Mouse (Mus musculus) limb, embryonic 14.5 days (tissue): ENCODE results near the gene Hnrnpa3. TPM values are rescaled to one million over a fixed set of nuclear protein-coding genes. Genes with fewer than 3 reads are reported as not detected.
A peak's percentile ranks its signal among the peaks of the same experiment; 100 is the strongest.

Source experiments
- ATAC-seq: fragments of 200-750 bp; cut with Nextera tagmentation; 2 replicates; pipeline ENCODE4 v1.8.0; 2017; ENCODE audit warnings: low read depth, moderate number of reproducible peaks, moderate TSS enrichment; ENCODE audit not compliant: low FRiP score
- DNase-seq: peaks from one replicate; pipeline ENCODE4 v3.0.0-alpha.2; 2015; ENCODE audit warnings: low spot score
- H3K27ac ChIP-seq: fragments of 300-500 bp; sonication (generic); replicated peaks from 2 replicates; pipeline ENCODE4 v1.5.1; 2014; ENCODE audit warnings: low read depth, mild to moderate bottlenecking, low read length, moderate library complexity, mixed read lengths
- H3K27me3 ChIP-seq: fragments of 300-500 bp; sonication (generic); 2 replicates; pipeline ENCODE4 v1.6.1; 2014; ENCODE audit warnings: low read length, mixed read lengths; ENCODE audit not compliant: control insufficient read depth, insufficient read depth
- H3K36me3 ChIP-seq: fragments of 300-500 bp; sonication (generic); 2 replicates; pipeline ENCODE4 v1.6.1; 2014; ENCODE audit warnings: mild to moderate bottlenecking, low read length, moderate library complexity, mixed read lengths; ENCODE audit not compliant: control insufficient read depth, insufficient read depth
- H3K4me1 ChIP-seq: fragments of 300-500 bp; sonication (generic); 2 replicates; pipeline ENCODE4 v1.6.1; 2014; ENCODE audit warnings: antibody characterized with exemption, low read length, mixed read lengths; ENCODE audit not compliant: control insufficient read depth, insufficient read depth
- H3K4me2 ChIP-seq: fragments of 300-500 bp; sonication (generic); replicated peaks from 2 replicates; pipeline ENCODE4 v1.6.1; 2014; ENCODE audit warnings: low read depth, mild to moderate bottlenecking, low read length, moderate library complexity; ENCODE audit not compliant: severe bottlenecking
- H3K4me3 ChIP-seq: fragments of 300-500 bp; sonication (generic); replicated peaks from 2 replicates; pipeline ENCODE4 v1.5.1; 2014; ENCODE audit warnings: low read length
- H3K9ac ChIP-seq: fragments of 300-500 bp; sonication (generic); 2 replicates; pipeline ENCODE4 v1.6.1; 2014; ENCODE audit warnings: mild to moderate bottlenecking, low read depth, low read length, moderate library complexity; ENCODE audit not compliant: severe bottlenecking
- H3K9me3 ChIP-seq: fragments of 300-500 bp; sonication (generic); 2 replicates; pipeline ENCODE4 v1.6.1; 2016; ENCODE audit warnings: low read length; ENCODE audit not compliant: control insufficient read depth
- POLR2A ChIP-seq: fragments of 200-500 bp; IDR thresholded peaks from 2 replicates; pipeline ENCODE4 v1.8.0; 2012; ENCODE audit warnings: inconsistent platforms, mild to moderate bottlenecking, moderate library complexity, borderline replicate concordance; ENCODE audit not compliant: insufficient read depth, insufficient read length; ENCODE audit errors: extremely low read depth
- WGBS: fragments of 180-500 bp; shearing (Covaris S2); extraction: QIAGEN DNeasy Blood & Tissue Kit; methylation state at CpG from one replicate; pipeline ENCODE4 v1.1.7; 2014; 5-methylcytosine and 5-hydroxymethylcytosine counted together
- polyA plus RNA-seq, 2 experiments: library from polyadenylated mRNA; depleted of rRNA in 1 of 2; stranded (reverse) in 1 of 2; unstranded in 1 of 2; fragments of >200 nt; fragmentation: Nextera tagmentation in 1 of 2; extraction: Ambion mirVana in 1 of 2; gene quantifications; 2 replicates each; pipeline versions ENCODE4 v1.2.1 to v1.2.3; 2012 to 2014

Gene Hnrnpa3
- polyA plus RNA-seq, 2 experiments, result 233 to 733 TPM

GRCm38 (mm10) chr2:75669491-75670445 is 10.7 kb downstream of the Hnrnpa3 start:
- Histone ChIP-seq H3K4me3 (no peak overlapping the region), H3K4me2 (no peak overlapping the region), H3K27ac (no peak overlapping the region), H3K4me1 (no peaks in the 10 kb centered on the region), H3K9me3 (no peaks in the 10 kb centered on the region), H3K36me3 (peaks cover 9% of the 10 kb centered on the region), H3K27me3 (no peaks in the 10 kb centered on the region), H3K9ac (no peak overlapping the region)
- DNase-seq (no peak), ATAC-seq (peak; percentile 12; the same call in 1 of the 2 replicates)
- no peak for TF ChIP-seq POLR2A
- WGBS, result 27% methylated on average over 14 of the region's 14 CpGs

GRCm38 (mm10) chr2:75670446-75671336 is 11.6 kb downstream of the Hnrnpa3 start:
- Histone ChIP-seq H3K27me3 (no peaks in the 10 kb centered on the region), H3K4me1 (no peaks in the 10 kb centered on the region), H3K4me2 (no peak overlapping the region), H3K36me3 (peaks cover 9% of the 10 kb centered on the region; the same call in 1 of the 2 replicates), H3K9me3 (no peaks in the 10 kb centered on the region), H3K9ac (no peak overlapping the region), H3K4me3 (no peak overlapping the region), H3K27ac (no peak overlapping the region)
- ATAC-seq (0 out of 2 replicates have a peak, but pooled peaks have one; percentile 5), DNase-seq (no peak)
- 82% methylated on average over 6 of the region's 6 CpGs for WGBS
- TF ChIP-seq POLR2A, result no peak

- Histone ChIP-seq H3K4me2 (no peak overlapping the region), H3K9me3 (no peaks in the 10 kb centered on the region), H3K4me3 (no peak overlapping the region), H3K36me3 (peaks cover 15% of the 10 kb centered on the region), H3K4me1 (no peaks in the 10 kb centered on the region), H3K27ac (no peak overlapping the region), H3K9ac (no peak overlapping the region), H3K27me3 (no peaks in the 10 kb centered on the region)
- DNase-seq (no peak), ATAC-seq (0 out of 2 replicates have a peak, but pooled peaks have one; percentile 5)
- 78% methylated on average over 2 of the region's 2 CpGs for WGBS
- no peak for TF ChIP-seq POLR2A
Measured at GRCm38 (mm10) chr2:75671337-75671660, 12.2 kb downstream of the Hnrnpa3 start.

GRCm38 (mm10) chr2:75672561-75672960 is 13.5 kb downstream of the Hnrnpa3 start:
- H3K27ac ChIP-seq, result no peak overlapping the region
- ATAC-seq (no peak), DNase-seq (no peak)
- peaks cover 26% of the 10 kb centered on the region for H3K36me3 ChIP-seq
- H3K9me3 ChIP-seq, result no peaks in the 10 kb centered on the region
- no peaks in the 10 kb centered on the region for H3K27me3 ChIP-seq
- H3K4me1 ChIP-seq, result no peaks in the 10 kb centered on the region
- no peak overlapping the region for H3K4me2 ChIP-seq
- no peak overlapping the region for H3K4me3 ChIP-seq
- H3K9ac ChIP-seq, result no peak overlapping the region
- WGBS, result 60% methylated on average over 3 of the region's 3 CpGs
- TF ChIP-seq POLR2A, result no peak

GRCm38 (mm10) chr2:75676567-75676966 is 17.5 kb downstream of the Hnrnpa3 start:
- Histone ChIP-seq H3K4me1 (peaks cover 4% of the 10 kb centered on the region; the same call in 1 of the 2 replicates), H3K27ac (no peak overlapping the region), H3K4me3 (no peak overlapping the region), H3K9ac (no peak overlapping the region), H3K9me3 (no peaks in the 10 kb centered on the region), H3K4me2 (no peak overlapping the region), H3K36me3 (peaks cover 27% of the 10 kb centered on the region), H3K27me3 (no peaks in the 10 kb centered on the region)
- 88% methylated on average over 14 of the region's 14 CpGs for WGBS
- DNase-seq (no peak), ATAC-seq (no peak)
- no peak for TF ChIP-seq POLR2A
